Mouse (Mus musculus): ENCODE data around the gene Cd3g. TPM values are rescaled to one million over a fixed set of nuclear protein-coding genes. Genes with fewer than 3 reads are reported as not detected.

Cd3g gene
- total and polyA plus RNA-seq, 2 experiments from 2014 or later, result not detected

DNA sequence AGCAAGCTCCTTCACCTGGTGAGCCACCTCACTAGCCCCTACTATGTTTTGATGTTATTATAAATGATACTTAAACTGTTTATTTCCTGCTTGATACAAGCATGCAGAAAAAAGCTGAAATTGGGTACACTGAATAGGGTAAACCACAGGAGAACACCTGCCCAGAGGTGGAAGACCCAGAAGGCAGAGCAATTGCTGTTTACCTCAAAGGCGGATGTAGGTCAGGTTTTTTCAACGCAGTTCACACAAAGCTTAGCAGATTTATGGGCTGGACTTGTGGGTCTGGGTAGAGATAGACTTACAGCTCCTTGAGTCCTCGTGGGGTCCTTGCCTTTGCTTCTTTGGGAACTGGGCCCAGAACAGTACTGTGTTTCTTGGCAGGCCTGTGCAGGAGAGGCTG is 35.6 kb upstream of the Cd3g start:
- DNase-seq (ENCODE audit: low spot score), result no peak
- Histone ChIP-seq H3K4me3 (ENCODE audit: low read depth, low read length) (no peak overlapping the region), H3K27me3 (ENCODE audit: insufficient read depth, low read length) (no peaks in the 10 kb centered on the region), H3K9me3 (ENCODE audit: low read length) (no peaks in the 10 kb centered on the region), H3K4me1 (ENCODE audit: insufficient read depth, low read length) (no peaks in the 10 kb centered on the region), H3K4me2 (ENCODE audit: low read depth, low read length, poor library complexity, severe bottlenecking) (no peak overlapping the region), H3K9ac (replicated peaks; ENCODE audit: low read length, poor library complexity, severe bottlenecking) (no peak overlapping the region), H3K36me3 (ENCODE audit: insufficient read depth, low read length) (no peaks in the 10 kb centered on the region), H3K27ac (ENCODE audit: low read depth, low read length) (no peak overlapping the region)
- no peak for ATAC-seq (ENCODE audit: low FRiP score)
- 68% methylated on average over 3 of the region's 3 CpGs for WGBS
- no peak for TF ChIP-seq CTCF (IDR thresholded peaks at IDR 0.05)

GRCm38 (mm10) chr9:45014879-45015278 is 34.6 kb upstream of the Cd3g start:
- Histone ChIP-seq H3K4me1 (ENCODE audit: insufficient read depth, low read length) (no peaks in the 10 kb centered on the region), H3K4me3 (ENCODE audit: low read depth, low read length) (no peak overlapping the region), H3K4me2 (ENCODE audit: low read depth, low read length, poor library complexity, severe bottlenecking) (no peak overlapping the region), H3K27ac (ENCODE audit: low read depth, low read length) (no peak overlapping the region), H3K36me3 (ENCODE audit: insufficient read depth, low read length) (no peaks in the 10 kb centered on the region), H3K9me3 (ENCODE audit: low read length) (no peaks in the 10 kb centered on the region), H3K9ac (replicated peaks; ENCODE audit: low read length, poor library complexity, severe bottlenecking) (no peak overlapping the region), H3K27me3 (ENCODE audit: insufficient read depth, low read length) (no peaks in the 10 kb centered on the region)
- no peak for ATAC-seq (ENCODE audit: low FRiP score)
- TF ChIP-seq CTCF (IDR thresholded peaks at IDR 0.05), result no peak
- no peak for DNase-seq (ENCODE audit: low spot score)
- WGBS, result 38% methylated on average over 2 of the region's 2 CpGs

DNA sequence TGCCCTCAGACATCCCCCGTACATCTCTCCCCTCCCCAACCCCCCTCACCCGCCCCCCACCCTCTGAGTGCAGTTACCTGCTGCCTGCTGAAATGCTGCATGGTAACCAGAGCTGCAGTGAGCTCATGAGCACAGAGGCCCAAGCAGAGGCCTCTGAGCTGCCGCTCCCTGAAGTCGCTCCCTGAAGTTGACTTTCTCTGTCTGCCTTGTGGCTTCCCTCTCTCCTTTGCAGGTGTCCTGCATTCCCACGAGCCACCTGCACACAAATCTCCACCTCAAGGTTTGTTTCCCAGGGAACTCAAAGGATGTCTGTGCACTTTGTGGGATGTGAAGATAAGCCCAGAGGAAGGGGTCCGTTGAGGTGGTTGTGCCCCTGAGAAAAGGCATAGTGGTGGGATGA is 31.1 kb upstream of the Cd3g start:
- Histone ChIP-seq H3K9me3 (ENCODE audit: low read length) (no peaks in the 10 kb centered on the region), H3K9ac (replicated peaks; ENCODE audit: low read length, poor library complexity, severe bottlenecking) (no peak overlapping the region), H3K4me2 (ENCODE audit: low read depth, low read length, poor library complexity, severe bottlenecking) (no peak overlapping the region), H3K36me3 (ENCODE audit: insufficient read depth, low read length) (no peaks in the 10 kb centered on the region), H3K27me3 (ENCODE audit: insufficient read depth, low read length) (no peaks in the 10 kb centered on the region), H3K27ac (ENCODE audit: low read depth, low read length) (no peak overlapping the region), H3K4me3 (ENCODE audit: low read depth, low read length) (no peak overlapping the region), H3K4me1 (ENCODE audit: insufficient read depth, low read length) (no peaks in the 10 kb centered on the region)
- 49% methylated on average over 6 of the region's 6 CpGs for WGBS
- DNase-seq (ENCODE audit: low spot score) (no peak), ATAC-seq (ENCODE audit: low FRiP score) (no peak)
- TF ChIP-seq CTCF (IDR thresholded peaks at IDR 0.05), result no peak

- WGBS, result 77% methylated on average over 4 of the region's 4 CpGs
- no peak for ATAC-seq (ENCODE audit: low FRiP score)
- Histone ChIP-seq H3K4me1 (ENCODE audit: insufficient read depth, low read length) (no peaks in the 10 kb centered on the region), H3K4me3 (ENCODE audit: low read depth, low read length) (no peak overlapping the region), H3K9ac (replicated peaks; ENCODE audit: low read length, poor library complexity, severe bottlenecking) (no peak overlapping the region), H3K27ac (ENCODE audit: low read depth, low read length) (no peak overlapping the region), H3K9me3 (ENCODE audit: low read length) (no peaks in the 10 kb centered on the region), H3K27me3 (ENCODE audit: insufficient read depth, low read length) (no peaks in the 10 kb centered on the region), H3K4me2 (ENCODE audit: low read depth, low read length, poor library complexity, severe bottlenecking) (no peak overlapping the region), H3K36me3 (ENCODE audit: insufficient read depth, low read length) (no peaks in the 10 kb centered on the region)
- no peak for TF ChIP-seq CTCF (IDR thresholded peaks at IDR 0.05)
- no peak for DNase-seq (ENCODE audit: low spot score)
Observed at GRCm38 (mm10) chr9:45010461-45010860, 30.2 kb upstream of the Cd3g start.

GRCm38 (mm10) chr9:45009180-45010078 is 29.2 kb upstream of the Cd3g start, which contains the start of gene Cd3e:
Gene Cd3e, minus strand, starts transcription at chr9:45009627.
- WGBS, result 77% methylated on average over 19 of the region's 19 CpGs
- DNase-seq (ENCODE audit: low spot score) (no peak), ATAC-seq (ENCODE audit: low FRiP score) (no peak)
- H3K27ac ChIP-seq (ENCODE audit: low read depth, low read length), result no peak within 1 kb of the TSS
- H3K4me3 ChIP-seq (ENCODE audit: low read depth, low read length), result no peak within 1 kb of the TSS
- H3K36me3 ChIP-seq (ENCODE audit: insufficient read depth, low read length), result no peaks in the 10 kb centered on the region
- H3K9ac ChIP-seq (replicated peaks; ENCODE audit: low read length, poor library complexity, severe bottlenecking), result no peak within 1 kb of the TSS
- no peaks in the 10 kb centered on the region for H3K9me3 ChIP-seq (ENCODE audit: low read length)
- TF ChIP-seq CTCF (IDR thresholded peaks at IDR 0.05), result no peak
- no peaks in the 10 kb centered on the region for H3K4me1 ChIP-seq (ENCODE audit: insufficient read depth, low read length)
- H3K27me3 ChIP-seq (ENCODE audit: insufficient read depth, low read length), result no peaks in the 10 kb centered on the region
- no peak within 1 kb of the TSS for H3K4me2 ChIP-seq (ENCODE audit: low read depth, low read length, poor library complexity, severe bottlenecking)

- WGBS, result 46% methylated on average over 4 of the region's 4 CpGs
- H3K27me3 ChIP-seq (ENCODE audit: insufficient read depth, low read length), result no peaks in the 10 kb centered on the region
- H3K27ac ChIP-seq (ENCODE audit: low read depth, low read length), result no peak overlapping the region
- no peak overlapping the region for H3K4me2 ChIP-seq (ENCODE audit: low read depth, low read length, poor library complexity, severe bottlenecking)
- ATAC-seq (ENCODE audit: low FRiP score) (no peak), DNase-seq (ENCODE audit: low spot score) (no peak)
- H3K9me3 ChIP-seq (ENCODE audit: low read length), result no peaks in the 10 kb centered on the region
- no peak overlapping the region for H3K9ac ChIP-seq (replicated peaks; ENCODE audit: low read length, poor library complexity, severe bottlenecking)
- no peak overlapping the region for H3K4me3 ChIP-seq (ENCODE audit: low read depth, low read length)
- no peaks in the 10 kb centered on the region for H3K4me1 ChIP-seq (ENCODE audit: insufficient read depth, low read length)
- no peak for TF ChIP-seq CTCF (IDR thresholded peaks at IDR 0.05)
- H3K36me3 ChIP-seq (ENCODE audit: insufficient read depth, low read length), result no peaks in the 10 kb centered on the region
Observed at GRCm38 (mm10) chr9:45008342-45008741, 28.1 kb upstream of the Cd3g start.
